Mouse (Mus musculus): Measurements from ENCODE around the gene Ciz1.

DNA sequence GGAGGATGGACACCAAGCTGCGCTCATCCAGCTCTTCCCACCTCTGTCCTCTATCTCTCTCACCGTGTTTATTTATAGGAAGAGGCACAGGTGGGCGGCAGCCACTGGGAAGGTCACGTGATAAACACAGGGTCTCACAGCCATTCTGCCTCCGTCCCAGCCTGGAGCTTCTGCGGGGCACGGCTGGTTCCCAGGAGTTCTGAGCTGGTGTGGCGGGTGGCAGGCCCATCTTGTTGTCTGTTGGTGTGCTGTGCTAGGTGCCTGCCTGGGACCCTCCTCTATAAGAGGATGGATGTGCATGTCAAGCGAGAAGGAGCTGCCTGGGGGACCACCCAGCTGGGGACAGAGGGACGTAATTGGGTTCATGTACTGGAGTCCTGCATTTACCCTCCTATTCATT is 6.3 kb downstream of the Ciz1 start:
- no peak for TF ChIP-seq POLR2A (IDR thresholded peaks at IDR 0.05; ENCODE audit: low read depth, low read length)
- no peak for TF ChIP-seq CTCF (IDR thresholded peaks at IDR 0.05; ENCODE audit: extremely low read depth, insufficient read depth, insufficient read length, insufficient replicate concordance)

Data from spleen, adult 2 months (tissue).